8 mouse cellular contexts compared by ENCODE assay signal in genomic region chr5:43781977-43782930, GRCm38 (mm10). TPM values are rescaled to one million over a fixed set of nuclear protein-coding genes. Genes with fewer than 3 reads are reported as not detected.
DNase-seq lines count a peak whose midpoint lies in the region; ATAC-seq and TF ChIP-seq lines count a peak whose summit lies in the region.

No protein-coding gene starts in this region.

- intact Hi-C loops in left cerebral cortex, postnatal 25 days (cut with DNase I) = no loop called here

- peak overlapping the region; percentile 98 for H3K27ac ChIP-seq in cortical plate, adult 2 months (ENCODE audit: insufficient read depth, low read length)

- DNase-seq in adrenal gland, adult (ENCODE audit: inconsistent age in 2 of 2, low spot score in 1 of 2) = peak; percentile 85 to 94
- peak; percentile 81 for DNase-seq in gastrocnemius, postnatal 10 days
- peak; percentile 77 to 84 for DNase-seq in left cerebral cortex, postnatal 25 days (ENCODE audit: low spot score in 2 of 2)
- DNase-seq in mesoderm, embryonic 11.5 days (ENCODE audit: low read depth, low spot score) = peak; percentile 85
- DNase-seq in right cerebral cortex, postnatal 36 days (ENCODE audit: low spot score in 2 of 2) = peak; percentile 64 to 70
- peak; percentile 72 to 75 for DNase-seq in urinary bladder, postnatal 4 days (ENCODE audit: low spot score in 2 of 2)

- peaks cover 4% of the 10 kb centered on the region for H3K4me1 ChIP-seq in cortical plate, adult 2 months (ENCODE audit: control insufficient read depth, insufficient read depth, low read length)

- peak; percentile 82 for ATAC-seq in inflammation-experienced regulatory T-cells, adult 6 months

- H3K4me3 ChIP-seq in cortical plate, adult 2 months (ENCODE audit: insufficient read depth, low read length) = peak overlapping the region; percentile 83

- TF ChIP-seq POLR2A in cortical plate, adult 2 months (IDR thresholded peaks at IDR 0.05; ENCODE audit: extremely low read depth, insufficient read depth, low read length) = peak; percentile 86

- TF ChIP-seq CTCF in cortical plate, adult 2 months (IDR thresholded peaks at IDR 0.05; ENCODE audit: extremely low read depth, insufficient read depth, low read length) = no peak

RNA-seq across cellular contexts. Expression of gene Bst1, which starts 36.4 kb away (rescaled TPM):
- 0.11 and 0.17 TPM in 2 replicates for polyA plus RNA-seq in cortical plate, adult 2 months (2012; rRNA removed)
- total RNA-seq in gastrocnemius, postnatal 10 days (2021) = under 1 TPM; 0.26 to 0.47 TPM
- polyA plus RNA-seq in inflammation-experienced regulatory T-cells, adult 6 months (2017; shearing (Covaris generic)) = under 1 TPM in 2 of 3 experiments, not detected in 1; 0.20 to 0.26 TPM
- total RNA-seq in left cerebral cortex, postnatal 25 days (2021) = under 1 TPM in 1 of 2 experiments, not detected in 1; 0.25 TPM

RNA-seq across cellular contexts. Expression of gene Fbxl5, which starts 39.2 kb away (rescaled TPM):
- polyA plus RNA-seq in cortical plate, adult 2 months (2012; rRNA removed) = 68.9 and 71.1 TPM in 2 replicates
- total RNA-seq in gastrocnemius, postnatal 10 days (2021) = 10 to 100 TPM; 27.7 to 32.5 TPM
- 10 to 100 TPM; 64.3 to 71.7 (median 67.1) TPM for polyA plus RNA-seq in inflammation-experienced regulatory T-cells, adult 6 months (2017; shearing (Covaris generic))
- total RNA-seq in left cerebral cortex, postnatal 25 days (2021) = 10 to 100 TPM; 83.8 to 84.4 TPM

Comparison
In these comparisons a context has a peak if more than half of its experiments do, and no peak if none do; other contexts are left out.
1. Peak in every context shown above with its lines: DNase-seq, ATAC-seq, H3K4me3 ChIP-seq and H3K27ac ChIP-seq.